Mouse (Mus musculus) heart, postnatal 10 days (tissue): ENCODE results near the gene A930002H24Rik. TPM values are rescaled to one million over a fixed set of nuclear protein-coding genes. Genes with fewer than 3 reads are reported as not detected.

Experiments
- DNase-seq, 2 experiments: peaks; one replicate each; pipeline ENCODE4 v3.0.0; 2021
- intact Hi-C: fragments of 180-260 bp; cut with DNase I; formaldehyde crosslinking; loops from one replicate; pipeline ENCODE4 v1.15.1; 2025
- total RNA-seq, 2 experiments: library from RNA; stranded (reverse); gene quantifications; 2 replicates each; pipeline ENCODE4 v1.2.3; 2021

A930002H24Rik gene
- total RNA-seq, 2 experiments from 2014 or later, result 1.2 to 1.4 TPM

GRCm38 (mm10) chr17:63838144-63838543 lies 25.4 kb downstream of the A930002H24Rik start:
- intact Hi-C loops, result no loop called here
- DNase-seq, result no peak

- DNase-seq, result no peak
- intact Hi-C loops, result no loop called here
Observed at GRCm38 (mm10) chr17:63836641-63837040, 26.9 kb downstream of the A930002H24Rik start.

GRCm38 (mm10) chr17:63836223-63836622 lies 27.4 kb downstream of the A930002H24Rik start:
- intact Hi-C loops, result no loop called here
- no peak for DNase-seq

- intact Hi-C loops, result no loop called here
- DNase-seq, result no peak
Observed at GRCm38 (mm10) chr17:63831550-63831949, 32.0 kb downstream of the A930002H24Rik start.

- no peak for DNase-seq
- intact Hi-C loops, result no loop called here
Observed at GRCm38 (mm10) chr17:63828561-63829332, 34.8 kb downstream of the A930002H24Rik start.

- no peak for DNase-seq
- intact Hi-C loops, result no loop called here
Observed at GRCm38 (mm10) chr17:63826767-63827166, 36.8 kb downstream of the A930002H24Rik start.

- intact Hi-C loops, result no loop called here
- DNase-seq, result no peak
Observed at GRCm38 (mm10) chr17:63826196-63826595, 37.4 kb downstream of the A930002H24Rik start.

GRCm38 (mm10) chr17:63824141-63824540 lies 39.5 kb downstream of the A930002H24Rik start:
- intact Hi-C loops, result no loop called here
- no peak for DNase-seq

GRCm38 (mm10) chr17:63818444-63819027 lies 45.1 kb downstream of the A930002H24Rik start:
- intact Hi-C loops, result no loop called here
- no peak for DNase-seq

- intact Hi-C loops, result no loop called here
- DNase-seq, result no peak
Observed at GRCm38 (mm10) chr17:63813552-63813951, 50.0 kb downstream of the A930002H24Rik start.

Other genes with a start within 250 kb of the A930002H24Rik start
- 10 to 100 TPM; 23.4 to 25.3 TPM for gene Fer, start 729 bp downstream of the A930002H24Rik start, total RNA-seq